Mouse (Mus musculus) neural tube, postnatal 0 days (tissue): Measurements from ENCODE around the gene Dna2. TPM values are rescaled to one million over a fixed set of nuclear protein-coding genes. Genes with fewer than 3 reads are reported as not detected.

ENCODE experiments used
- polyA plus RNA-seq: library from polyadenylated mRNA; unstranded; fragments of >200 nt; fragmentation: Nextera tagmentation; extraction: Ambion mirVana; gene quantifications from 2 replicates; pipeline ENCODE4 v1.2.1, GENCODE M21; 2015

Dna2 gene
- polyA plus RNA-seq = 3.0 and 4.4 TPM in 2 replicates

DNA sequence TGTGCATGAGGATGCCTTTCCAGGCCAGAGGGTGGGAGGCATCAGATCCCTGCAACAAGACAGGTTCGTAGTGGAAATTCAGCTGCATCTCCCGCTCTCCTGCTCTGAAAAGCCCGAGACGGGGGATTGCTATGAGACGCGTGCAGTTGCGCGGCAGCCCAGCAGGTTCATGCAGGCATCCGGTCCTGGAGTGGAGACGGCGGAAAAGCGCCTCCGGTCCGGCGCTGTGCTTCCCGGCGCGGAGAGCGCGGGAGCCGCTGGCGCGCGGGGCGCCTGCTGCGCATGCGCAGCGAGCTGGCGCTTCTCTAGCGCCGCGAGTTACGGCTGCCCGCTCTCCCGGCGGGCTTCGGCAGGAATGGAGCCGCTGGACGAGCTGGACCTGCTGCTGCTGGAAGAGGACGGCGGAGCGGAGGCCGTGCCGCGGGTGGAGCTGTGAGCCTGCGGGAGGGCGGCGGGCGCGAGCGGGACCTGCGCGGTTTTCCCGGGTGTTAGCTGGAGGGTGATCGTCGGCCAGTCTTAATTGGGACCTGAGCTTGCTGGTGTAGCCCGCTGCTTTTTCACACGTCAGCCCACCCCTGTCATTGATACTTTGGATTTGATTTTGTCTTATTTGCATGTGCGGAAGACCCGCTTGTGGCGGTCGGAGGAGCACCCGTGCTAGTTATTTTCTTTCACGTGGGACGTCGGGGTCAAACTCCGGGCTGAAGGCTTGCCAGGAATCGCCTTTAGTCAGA, at the start of gene Dna2:
Gene Dna2 (plus strand): TSS at position 289 of the 734 bp plus-strand sequence.

DNA sequence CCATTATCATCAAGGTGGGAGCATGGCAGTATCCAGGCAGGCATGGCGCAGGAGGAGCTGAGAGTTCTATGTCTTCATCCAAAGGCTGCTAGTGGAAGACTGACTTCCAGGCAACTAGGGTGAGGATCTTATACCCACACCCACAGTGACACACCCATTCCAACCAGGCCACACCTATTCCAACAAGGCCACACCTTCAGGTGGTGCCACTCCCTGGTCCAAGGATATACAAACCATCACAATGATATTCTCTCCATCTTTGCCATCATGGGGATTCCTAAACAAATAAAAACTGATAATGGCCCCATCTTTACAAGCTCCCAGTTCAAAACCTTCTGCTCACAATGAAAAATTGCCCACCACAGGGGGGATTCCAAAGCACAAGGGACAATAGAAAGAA, 37.9 kb upstream of the Dna2 start, which contains the start of gene Tet1:
Gene Tet1 (minus strand): TSS at position 101 of the 400 bp plus-strand sequence.

DNA sequence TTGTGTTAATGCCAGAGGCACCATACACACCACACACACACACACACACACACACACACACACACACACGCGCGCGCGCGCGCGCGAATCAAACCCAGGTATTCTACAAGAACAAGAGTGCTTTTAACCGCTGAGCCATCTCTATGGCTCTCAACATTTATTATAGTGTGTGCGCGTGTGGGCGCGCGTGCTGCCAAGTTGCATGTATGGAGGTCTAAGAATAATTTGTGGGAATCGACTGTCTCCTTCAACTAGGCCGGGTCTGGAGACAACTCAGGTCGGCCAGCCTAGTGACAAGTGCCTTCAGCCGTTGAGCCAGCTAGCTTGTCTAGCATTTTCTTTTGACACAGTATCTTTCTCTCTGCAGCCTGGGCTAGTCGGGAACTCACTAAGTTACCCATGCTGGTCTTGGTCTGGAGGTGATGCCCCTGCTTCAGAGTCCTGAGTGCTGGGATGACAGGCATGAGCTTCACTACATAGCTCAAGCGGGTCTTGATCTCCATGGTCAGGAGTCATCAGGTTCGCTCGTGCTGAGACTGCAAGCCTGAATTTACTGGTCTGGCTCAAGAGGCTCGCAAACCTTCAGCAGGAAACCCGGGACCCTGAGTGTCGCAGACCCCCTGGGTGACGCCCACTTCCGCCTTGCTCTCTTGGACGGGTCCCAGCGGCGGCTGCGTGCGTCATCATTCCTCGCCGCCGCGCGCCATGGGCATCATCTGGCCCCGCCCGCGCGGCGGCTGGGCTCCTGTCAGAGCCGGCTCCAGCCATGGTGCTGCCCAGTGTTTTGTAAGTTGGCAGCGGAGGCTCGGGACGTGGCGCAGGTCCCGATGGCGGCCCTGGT, 26.7 kb upstream of the Dna2 start, which contains the start of gene Slc25a16:
Gene Slc25a16 (plus strand): TSS at position 709 of the 841 bp plus-strand sequence.

GRCm38 (mm10) chr10:62980039-62980954, 33.5 kb downstream of the Dna2 start, which contains the start of gene Rufy2:
Gene Rufy2, plus strand, starts transcription at chr10:62980223.

Other genes with a start within 250 kb of the Dna2 start
- gene Stox1, start 220.9 kb upstream of the Dna2 start, polyA plus RNA-seq = 3.3 and 5.6 TPM in 2 replicates
- 58.2 and 63.9 TPM in 2 replicates for gene Ccar1, start 154.7 kb upstream of the Dna2 start, polyA plus RNA-seq
- gene Tet1, start 38.0 kb upstream of the Dna2 start, polyA plus RNA-seq = 34.6 and 41.2 TPM in 2 replicates
- 15.2 and 15.3 TPM in 2 replicates for gene Slc25a16, start 26.4 kb upstream of the Dna2 start, polyA plus RNA-seq
- 62.1 and 64.2 TPM in 2 replicates for gene Rufy2, start 33.2 kb downstream of the Dna2 start, polyA plus RNA-seq
- 61.6 and 68.6 TPM in 2 replicates for gene Hnrnph3, start 77.2 kb downstream of the Dna2 start, polyA plus RNA-seq
- 0.54 and 0.66 TPM in 2 replicates for gene Pbld2, start 77.3 kb downstream of the Dna2 start, polyA plus RNA-seq
- 0.61 and 0.80 TPM in 2 replicates for gene Pbld1, start 113.1 kb downstream of the Dna2 start, polyA plus RNA-seq
- 4.4 and 4.9 TPM in 2 replicates for gene Atoh7, start 152.6 kb downstream of the Dna2 start, polyA plus RNA-seq